Mouse (Mus musculus) gastrocnemius, postnatal 36 days (tissue): ENCODE results near the gene Vmn1r170. TPM values are rescaled to one million over a fixed set of nuclear protein-coding genes. Genes with fewer than 3 reads are reported as not detected.
"Not testable (repeated sequence)": the region's sequence is repeated elsewhere in the genome, so short reads cannot be mapped to it uniquely, and the experiment has no call there.

Experiments used
- DNase-seq, 2 experiments: peaks; one replicate each; pipeline ENCODE4 v3.0.0; 2022
- intact Hi-C: fragments of 180-260 bp; cut with DNase I; formaldehyde crosslinking; loops from one replicate; pipeline ENCODE4 v1.15.1; 2025
- long read RNA-seq, 2 experiments: library from polyadenylated mRNA; stranded (forward); transcript quantifications; one replicate each; pipeline ENCODE4 v2.0.0; 2021
- total RNA-seq, 2 experiments: library from RNA; stranded (reverse); gene quantifications; 2 replicates each; pipeline ENCODE4 v1.2.3; 2021

Vmn1r170 gene
- total RNA-seq = not detected
- long read RNA-seq, experiment 1 = 0 reads
- long read RNA-seq, experiment 2 = 0 reads

GRCm38 (mm10) chr7:23605875-23606274, at the start of gene Vmn1r170:
Gene Vmn1r170 (plus strand): TSS chr7:23606175.
- DNase-seq, intact Hi-C loops: not testable (repeated sequence)

DNA sequence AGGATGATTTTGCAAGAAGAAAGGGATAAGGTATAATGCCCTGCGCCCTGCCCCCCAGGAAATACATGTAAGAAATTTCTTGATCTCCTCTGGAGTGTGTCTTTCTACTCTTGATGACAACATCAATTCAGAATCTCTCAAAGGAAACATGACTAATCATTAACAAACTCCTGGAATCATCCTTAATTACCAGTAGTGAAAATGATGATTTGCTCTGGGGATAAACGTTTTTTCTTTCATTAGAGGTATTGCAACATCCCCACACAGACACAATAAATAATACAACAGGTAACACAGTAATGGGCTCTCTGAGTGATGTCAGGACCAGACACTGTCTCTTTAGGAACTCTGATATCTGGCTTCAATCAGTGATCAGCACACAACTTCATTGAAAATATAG, 30.7 kb upstream of the Vmn1r170 start, which contains the start of gene Vmn1r169:
Gene Vmn1r169 (plus strand): TSS at position 301 of the 400 bp plus-strand sequence.
- intact Hi-C loops, DNase-seq: not testable (repeated sequence)

GRCm38 (mm10) chr7:23630422-23630821, 24.4 kb downstream of the Vmn1r170 start, which contains the start of gene Vmn1r171:
Gene Vmn1r171 (plus strand): TSS chr7:23630722.
- intact Hi-C loops = loop anchor here (10.0 kb wide), 1 partner anchor 136 kb away; no protein-coding TSS in a partner anchor
- DNase-seq = no peak

Other genes starting within 250 kb of the Vmn1r170 start
- gene Nlrp5, start 220.3 kb upstream of the Vmn1r170 start, total RNA-seq = under 1 TPM in 1 of 2 experiments, not detected in 1; 0.10 TPM
- not detected for gene Vmn1r167, start 99.0 kb upstream of the Vmn1r170 start, total RNA-seq
- not detected for gene Vmn1r168, start 66.4 kb upstream of the Vmn1r170 start, total RNA-seq
- not detected for gene Vmn1r169, start 30.6 kb upstream of the Vmn1r170 start, total RNA-seq
- gene Vmn1r171, start 24.5 kb downstream of the Vmn1r170 start, total RNA-seq = not detected
- not detected for gene Vmn1r172, start 52.1 kb downstream of the Vmn1r170 start, total RNA-seq
- not detected for gene Vmn1r173, start 94.5 kb downstream of the Vmn1r170 start, total RNA-seq
- not detected for gene Vmn1r174, start 146.1 kb downstream of the Vmn1r170 start, total RNA-seq
- gene Vmn1r175, start 204.5 kb downstream of the Vmn1r170 start, total RNA-seq = not detected
- gene Vmn1r176, start 231.2 kb downstream of the Vmn1r170 start, total RNA-seq = not detected